Mouse (Mus musculus) ZHBTc4 (cell line): ENCODE data around the gene Musk.

Experiments used
- DNase-seq: peaks from one replicate; pipeline ENCODE4 v3.0.0-alpha.2; 2011; ENCODE audit warnings: low read depth, low spot score

Musk gene

DNA sequence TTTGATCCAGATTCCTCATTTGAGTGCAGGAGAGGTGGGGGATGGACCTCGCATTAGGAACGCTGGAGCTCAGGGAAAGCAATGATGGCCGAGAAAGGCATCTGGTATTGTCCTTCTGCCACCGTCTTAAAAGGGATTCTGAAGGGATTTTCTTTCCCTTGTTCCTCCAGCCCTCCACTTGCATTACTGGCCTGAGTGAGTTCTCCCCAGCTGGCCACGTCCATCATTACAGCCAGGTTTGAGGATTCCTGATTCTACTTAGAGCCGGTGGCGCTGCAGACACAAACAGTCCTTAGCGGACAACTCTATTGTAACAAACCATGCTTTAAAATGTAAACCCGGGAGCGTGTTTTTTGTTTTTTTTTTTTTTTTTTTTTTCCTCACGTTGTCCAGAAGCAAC, at the start of gene Musk:
Gene Musk (plus strand): TSS at position 274 of the 400 bp plus-strand sequence.
- DNase-seq = no peak

DNA sequence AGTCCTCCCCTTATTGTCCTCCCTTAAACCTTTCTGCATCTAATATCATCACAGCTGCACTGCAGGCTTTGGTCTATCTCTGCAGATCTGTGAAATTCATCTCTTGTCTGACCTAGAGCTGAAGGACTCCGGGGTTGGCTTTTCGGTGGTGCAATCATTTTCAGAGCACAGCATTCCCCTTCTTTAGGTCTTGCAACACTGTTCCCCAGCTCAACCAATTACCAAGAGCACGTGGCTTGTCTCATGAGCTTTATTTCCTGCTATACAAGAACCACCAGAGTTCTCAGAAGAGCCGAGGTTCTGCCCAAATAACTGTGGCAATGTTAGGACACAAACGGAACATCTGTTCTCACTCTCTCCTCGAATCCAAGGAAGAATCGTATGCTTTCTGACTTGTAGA, 45.3 kb upstream of the Musk start:
- DNase-seq = no peak

DNA sequence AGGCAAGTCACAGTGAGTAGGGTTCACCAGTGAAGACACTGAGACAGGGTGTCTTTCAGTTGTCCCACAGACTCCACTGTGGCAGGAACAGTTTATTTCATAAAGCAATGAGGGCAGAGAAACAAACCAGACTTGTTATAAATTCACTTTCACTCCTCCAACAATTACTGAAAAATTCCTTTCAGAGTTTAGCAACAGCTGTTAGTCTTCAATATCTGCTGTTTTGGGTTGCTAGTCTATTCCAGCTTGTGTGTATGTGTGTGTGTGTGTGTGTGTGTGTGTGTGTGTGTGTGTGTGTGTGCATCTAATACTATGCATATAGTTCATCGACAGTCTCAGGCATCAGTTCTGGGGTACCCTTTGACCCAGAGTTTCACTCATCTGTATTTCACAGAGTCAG, 40.2 kb upstream of the Musk start:
- no peak for DNase-seq

DNA sequence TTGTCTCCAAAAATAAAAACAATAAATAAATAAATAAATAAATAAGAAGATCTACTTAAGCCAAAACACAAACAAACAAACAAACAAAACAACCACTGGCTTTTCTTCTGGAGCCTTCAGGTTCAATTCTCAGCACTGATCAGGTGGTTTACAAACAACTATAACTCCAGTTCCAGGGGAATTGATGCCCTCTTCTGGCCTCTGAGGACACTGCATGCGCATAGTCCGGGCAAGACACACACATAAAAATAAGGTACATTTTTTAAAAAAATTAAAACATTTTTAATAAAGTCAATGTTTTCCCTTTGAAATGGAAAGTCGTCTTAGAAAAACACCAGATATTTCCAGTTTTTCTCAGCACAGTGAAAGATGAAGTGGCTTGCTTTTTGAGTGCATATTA, 33.4 kb upstream of the Musk start:
- DNase-seq = peak; percentile 14

DNA sequence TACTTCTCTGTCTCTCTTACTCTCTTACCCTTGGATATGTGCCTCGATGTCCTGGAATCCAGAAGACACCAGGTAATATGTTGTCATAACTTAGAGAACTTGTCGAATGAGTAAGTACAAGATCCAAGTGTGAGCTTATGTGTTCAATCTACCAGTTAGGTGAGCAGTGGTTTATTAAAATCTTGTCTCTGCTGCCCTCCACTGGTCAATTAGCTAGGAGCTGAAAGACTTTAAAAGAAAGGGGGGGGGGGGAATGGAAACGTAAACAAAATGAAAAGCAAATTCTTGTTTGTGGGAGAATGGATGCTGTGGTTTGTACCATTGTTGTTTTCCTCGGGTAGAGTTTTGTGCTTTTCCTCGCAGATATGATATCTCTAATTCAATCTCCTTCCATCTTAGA, 32.4 kb upstream of the Musk start:
- DNase-seq = peak; percentile 60

DNA sequence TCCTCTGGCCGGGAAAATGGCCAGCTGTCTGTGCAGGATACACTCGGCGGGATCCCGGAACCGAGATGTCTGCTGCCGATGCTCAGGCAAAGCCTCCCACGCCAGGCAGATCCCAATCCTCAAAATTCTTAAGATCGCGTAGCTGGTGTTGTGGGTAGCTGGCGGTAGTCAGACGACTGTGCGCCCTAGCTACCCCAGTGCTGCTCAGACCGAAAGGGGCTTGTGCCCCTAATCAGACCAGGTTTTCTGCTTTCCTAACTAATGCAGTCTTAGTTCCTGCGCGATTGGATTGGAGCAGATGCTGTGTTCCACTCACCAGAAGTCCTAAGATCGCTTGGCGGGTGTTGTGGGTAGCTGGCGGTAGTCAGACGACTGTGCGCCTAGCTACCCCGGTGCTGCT, 25.0 kb upstream of the Musk start:
- DNase-seq = peak; percentile 68

DNA sequence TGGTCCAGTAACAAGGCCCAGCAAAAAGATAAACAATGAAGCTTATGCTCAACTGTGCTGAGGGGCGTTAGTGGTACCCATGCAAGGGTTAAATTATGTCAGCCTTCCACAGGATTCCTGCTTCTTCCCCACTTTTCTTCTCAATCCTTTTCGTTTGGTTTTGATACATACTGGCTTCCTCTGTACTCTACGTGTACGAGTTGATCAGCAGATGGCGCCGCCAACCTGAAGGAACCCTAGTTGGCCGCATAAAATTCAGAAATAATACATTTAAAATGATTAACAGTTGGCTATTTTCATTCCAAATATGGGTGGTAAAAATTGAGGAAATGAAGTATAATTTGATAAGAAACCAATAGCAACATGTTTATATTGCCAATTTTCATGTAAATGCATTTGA, 19.5 kb upstream of the Musk start:
- peak; percentile 12 for DNase-seq

DNA sequence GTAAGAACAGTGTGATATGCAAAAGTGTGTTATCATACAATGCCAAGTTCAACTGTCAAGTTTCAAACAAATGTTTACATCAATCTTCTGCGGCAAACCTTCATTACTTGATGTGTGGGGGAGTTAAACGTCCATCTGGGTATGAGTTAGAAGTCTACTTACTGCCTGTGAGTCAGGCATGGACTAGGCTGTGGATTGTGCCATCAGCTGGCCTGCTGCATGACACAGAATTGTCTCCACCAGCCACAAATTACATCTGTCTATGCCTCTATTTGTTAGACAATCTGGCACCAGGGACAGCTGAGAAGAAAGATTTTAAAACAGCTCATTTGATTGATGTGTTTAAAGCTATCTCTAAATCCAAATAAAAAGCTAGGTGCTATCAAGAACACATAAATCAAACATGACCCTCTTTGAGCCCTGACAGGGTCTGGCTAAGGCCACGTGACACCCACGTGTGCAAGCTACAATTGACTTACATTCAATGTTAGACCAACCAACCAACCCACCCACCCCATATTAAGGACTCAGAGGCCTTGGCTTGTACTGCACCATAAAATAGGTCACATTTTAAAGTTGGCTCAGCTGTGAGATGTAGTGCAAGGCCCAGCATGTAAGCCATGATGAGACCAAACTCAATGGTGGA, 16.7 kb upstream of the Musk start:
- no peak for DNase-seq

DNA sequence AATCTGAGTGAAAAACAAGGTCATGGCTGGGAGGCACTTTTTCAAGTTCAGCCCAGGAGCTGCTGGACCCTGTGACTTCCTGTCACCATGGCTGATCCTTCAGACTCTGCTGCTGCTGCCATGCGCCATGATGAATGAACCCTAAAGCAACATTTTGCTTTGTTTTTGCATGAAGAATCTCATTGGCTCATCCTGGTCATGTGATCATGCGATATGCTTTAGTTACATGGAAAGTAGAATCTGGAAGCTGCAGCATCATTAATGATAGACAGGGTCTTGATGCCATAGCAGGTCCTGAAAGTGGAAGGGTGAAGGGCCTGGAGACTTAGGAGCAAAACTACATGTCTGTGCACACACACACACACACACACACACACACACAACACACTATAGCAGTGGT, 15.8 kb upstream of the Musk start:
- no peak for DNase-seq

DNA sequence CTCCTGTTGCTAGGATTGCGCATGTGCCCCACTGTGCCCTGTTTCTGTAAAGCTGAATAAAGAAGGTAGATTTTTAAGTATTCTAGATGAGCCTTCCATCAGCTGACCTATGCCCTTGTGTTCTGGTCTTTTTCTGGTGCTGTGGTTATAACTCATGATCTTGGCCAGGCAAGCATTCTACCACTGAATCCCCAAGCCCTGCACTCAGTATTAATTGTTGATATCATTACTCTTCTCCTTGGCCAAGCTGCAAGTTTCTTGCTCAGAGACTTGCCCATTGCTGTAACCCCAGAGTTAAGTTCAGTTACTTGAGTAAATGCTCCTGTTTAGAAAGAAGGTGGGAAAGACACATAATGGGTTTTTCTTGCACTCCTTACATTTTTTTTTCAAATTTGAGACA, 14.8 kb upstream of the Musk start:
- DNase-seq = no peak

DNA sequence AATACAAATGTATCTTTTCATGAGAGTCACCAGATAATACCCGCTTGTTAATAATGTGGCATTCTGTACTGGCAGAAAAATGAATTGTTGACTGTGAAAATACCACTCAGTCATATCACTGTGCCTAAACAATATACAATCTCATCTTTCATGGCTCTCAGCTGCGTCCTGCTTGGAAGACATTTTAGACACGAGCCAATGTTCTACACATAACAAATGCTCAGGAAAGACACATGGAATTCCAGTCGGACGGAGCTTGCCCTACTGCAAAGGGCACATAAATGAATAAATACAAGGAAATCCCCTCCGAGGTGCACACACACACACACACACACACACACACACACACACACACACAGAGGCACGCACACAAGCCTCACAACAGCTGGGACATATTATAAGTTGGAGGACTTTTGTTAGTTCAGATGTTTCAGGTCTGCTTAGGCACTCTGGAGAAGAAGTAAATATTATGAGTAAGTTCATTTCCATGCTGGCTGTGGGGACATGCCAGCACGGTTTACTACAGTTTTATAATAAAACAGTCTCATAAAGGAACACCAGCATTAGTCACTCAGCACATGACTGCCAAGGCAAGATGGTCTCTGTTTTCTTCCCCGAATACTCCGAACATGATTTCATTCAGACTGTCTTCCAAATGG, 14.1 kb upstream of the Musk start:
- no peak for DNase-seq

DNA sequence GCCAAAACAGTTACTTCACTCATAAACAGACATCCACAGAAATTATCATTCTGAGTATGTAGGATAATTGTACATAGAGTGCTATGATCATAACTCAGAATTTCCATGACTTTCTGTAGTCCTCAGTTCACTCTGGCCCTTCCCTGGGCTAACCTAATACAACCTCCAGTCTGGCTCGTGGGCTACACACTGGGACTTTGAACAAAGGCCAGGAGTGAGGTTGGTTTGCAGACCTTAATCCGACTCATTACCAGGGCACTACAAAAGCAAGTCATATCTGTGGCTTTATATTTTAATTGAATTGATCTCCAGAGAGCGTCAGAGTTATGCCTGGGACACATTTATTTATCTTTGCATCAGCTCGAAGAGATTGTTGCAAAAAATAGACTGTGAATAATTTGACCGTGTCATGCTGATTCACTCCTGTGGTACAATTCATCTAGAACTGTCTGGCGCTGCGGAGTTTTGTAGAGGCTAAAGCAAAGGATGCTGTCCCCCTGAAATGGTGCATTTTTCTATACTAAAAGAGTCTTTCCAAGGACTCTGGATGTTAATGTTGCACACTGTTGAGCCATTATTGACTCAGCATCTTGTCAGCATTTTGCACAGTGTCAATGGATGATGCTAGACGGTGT, 10.4 kb upstream of the Musk start:
- no peak for DNase-seq

DNA sequence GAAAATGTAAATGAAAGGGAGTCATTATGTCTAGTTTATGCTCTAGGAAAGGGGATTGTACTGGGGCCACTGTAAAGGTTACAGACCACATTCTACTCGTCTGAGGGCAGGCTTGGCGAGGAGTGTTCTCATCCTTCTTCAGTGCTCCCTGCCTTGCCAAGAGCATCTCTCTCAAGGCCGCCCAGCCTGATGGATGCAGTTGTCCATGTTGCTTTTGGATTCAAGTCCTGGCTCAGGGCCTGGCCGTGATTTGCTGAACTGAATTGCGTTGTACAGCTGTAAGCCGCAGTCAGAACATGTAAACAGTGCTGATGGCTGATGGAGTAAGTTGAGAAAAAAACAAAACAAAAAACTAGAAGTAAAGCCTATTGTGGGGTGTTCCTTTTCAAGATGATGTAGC, 7.4 kb upstream of the Musk start:
- DNase-seq = no peak

DNA sequence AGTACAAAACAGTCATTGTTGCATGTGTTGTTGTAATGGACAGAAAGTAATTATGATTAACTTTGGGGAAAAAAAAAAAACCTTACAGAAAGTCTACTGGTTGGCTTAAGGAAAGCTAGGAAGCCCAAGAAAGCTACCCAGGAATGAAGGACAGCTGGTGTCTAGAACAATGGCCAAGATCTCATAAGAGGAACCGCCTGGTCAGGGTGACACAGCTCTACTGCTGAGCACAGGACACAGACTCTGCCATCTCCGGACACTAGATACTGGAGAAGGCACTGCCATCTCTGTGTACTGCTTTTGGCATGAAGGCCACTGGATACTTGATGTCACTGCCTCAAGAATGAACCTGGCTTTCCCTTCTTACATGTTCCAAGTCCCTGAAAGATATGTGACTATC, 5.6 kb upstream of the Musk start:
- DNase-seq = no peak

DNA sequence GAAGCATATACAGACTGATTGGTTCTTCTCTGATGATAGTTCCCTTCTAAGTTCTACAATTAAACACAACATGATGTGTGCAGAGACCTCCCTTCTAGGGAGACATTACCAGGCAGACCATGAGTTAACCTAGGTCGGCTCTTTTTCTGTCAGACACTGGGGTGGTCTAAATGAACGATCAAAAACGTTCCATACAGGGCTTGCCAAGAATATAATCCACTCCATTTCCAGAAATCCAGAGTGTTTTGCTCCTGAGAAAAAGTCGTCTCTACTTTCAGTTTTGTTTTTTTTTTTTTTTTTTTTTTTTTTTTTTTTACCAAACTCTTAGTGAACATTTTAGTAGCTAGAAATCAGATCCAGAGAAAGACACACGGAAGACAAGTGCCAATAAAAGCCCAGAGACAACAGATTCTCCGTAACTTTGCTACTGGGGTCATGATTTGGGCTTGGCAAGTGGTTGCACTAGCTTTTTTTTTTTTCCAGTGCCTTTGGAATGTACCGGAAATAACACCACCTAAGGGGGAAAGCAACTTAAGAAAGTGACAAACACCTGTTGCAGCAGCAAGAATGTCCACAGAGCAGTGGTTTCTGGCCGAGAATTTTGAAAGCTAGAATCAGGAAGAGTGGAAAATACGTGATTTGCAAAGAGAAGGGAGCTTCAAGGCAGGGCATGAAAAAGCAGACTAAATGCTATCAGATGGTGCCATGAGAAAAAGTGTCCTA, 769 bp downstream of the Musk start:
- no peak for DNase-seq

DNA sequence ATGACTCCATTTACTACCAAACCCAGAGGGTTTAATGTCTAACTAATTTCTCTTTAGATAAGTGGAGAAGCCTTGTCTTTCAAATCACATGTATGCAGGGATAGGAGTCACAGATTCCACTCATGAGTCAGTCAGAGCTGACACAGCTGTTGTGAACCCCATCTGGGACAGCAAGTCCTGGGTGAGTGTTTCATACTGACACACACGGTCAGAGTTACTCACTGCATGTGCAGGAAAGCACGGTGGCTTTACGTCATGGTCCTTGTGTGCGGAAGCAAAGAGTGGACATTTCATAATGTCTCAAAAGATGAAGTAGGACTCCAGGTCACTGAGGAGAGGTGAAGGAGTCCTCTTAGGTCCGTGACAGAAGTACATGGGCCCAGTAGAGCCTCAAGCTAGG, 3.0 kb downstream of the Musk start:
- no peak for DNase-seq

DNA sequence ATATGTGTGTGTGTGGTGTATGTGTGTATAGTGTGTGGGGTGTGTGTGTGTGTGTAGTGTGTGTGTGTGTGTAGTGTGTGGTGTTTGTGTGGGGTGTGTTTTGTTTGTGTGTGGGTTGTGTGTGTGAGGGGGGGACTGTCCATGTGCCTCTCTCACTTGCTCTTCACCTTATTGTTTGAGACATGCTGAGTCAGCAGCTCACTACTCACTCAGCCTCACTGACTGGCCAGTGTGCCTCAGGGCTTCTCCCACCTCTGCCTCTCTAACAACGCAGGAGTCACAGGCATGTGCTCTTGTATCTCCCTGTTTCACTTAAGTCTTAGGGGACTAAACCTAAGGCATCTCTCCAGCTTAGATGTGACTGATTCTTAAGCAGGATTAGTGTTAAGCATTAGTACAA, 6.1 kb downstream of the Musk start:
- no peak for DNase-seq

DNA sequence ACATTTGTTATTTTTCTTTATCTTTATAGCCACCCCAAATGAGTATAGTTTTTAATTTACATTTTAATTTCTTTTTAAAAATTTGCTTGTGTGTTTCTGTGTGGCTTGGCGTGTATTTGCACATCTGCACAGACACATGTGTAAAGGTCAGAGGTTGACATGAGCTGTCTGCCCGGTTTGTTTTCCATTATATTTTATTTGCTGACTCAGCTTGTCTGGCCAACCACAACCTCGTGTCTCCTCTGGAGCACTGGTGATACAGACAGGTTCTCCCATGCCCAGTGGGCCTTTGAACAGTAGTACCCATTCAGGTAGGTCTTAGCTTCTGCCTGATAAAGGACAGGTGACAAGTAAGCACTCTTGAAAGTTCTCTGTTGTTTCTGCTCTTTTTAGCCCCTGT, 7.3 kb downstream of the Musk start:
- no peak for DNase-seq

DNA sequence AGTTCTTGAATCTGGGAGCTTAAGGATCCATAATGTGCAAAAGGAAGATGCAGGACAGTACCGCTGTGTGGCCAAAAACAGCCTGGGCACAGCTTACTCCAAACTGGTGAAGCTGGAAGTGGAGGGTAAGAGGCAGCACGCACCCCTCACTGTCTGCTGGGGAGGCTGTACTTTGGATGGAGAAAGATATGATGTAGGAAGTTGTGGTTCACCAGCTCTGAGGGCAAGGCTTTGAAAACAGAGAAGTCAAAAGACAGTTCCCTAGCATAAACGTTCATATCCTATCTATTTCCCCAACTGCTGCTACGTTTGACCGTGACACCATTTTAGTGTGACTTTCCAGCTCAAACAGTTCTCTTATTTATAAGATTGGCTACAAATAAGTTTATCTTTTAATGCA, 18.1 kb downstream of the Musk start:
- DNase-seq = no peak

DNA sequence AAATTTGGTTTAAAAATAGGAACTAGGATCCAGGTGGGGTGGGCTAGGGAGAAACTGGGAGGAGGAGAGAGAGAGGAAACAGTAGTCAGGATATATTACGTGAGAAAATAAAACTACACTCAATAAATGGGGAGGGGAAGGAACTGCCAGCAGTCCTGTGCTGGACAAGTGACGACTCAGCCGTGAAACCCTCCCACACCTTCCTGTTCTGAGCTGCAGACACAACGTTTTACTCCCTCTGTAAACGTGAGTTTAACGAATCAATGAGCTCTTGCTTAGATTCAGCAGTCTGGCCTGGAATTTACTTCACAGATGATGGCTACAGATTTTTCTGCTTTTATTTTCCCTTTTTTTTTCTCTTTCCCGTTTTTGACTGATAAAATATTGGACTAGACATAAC, 18.8 kb downstream of the Musk start:
- no peak for DNase-seq

DNA sequence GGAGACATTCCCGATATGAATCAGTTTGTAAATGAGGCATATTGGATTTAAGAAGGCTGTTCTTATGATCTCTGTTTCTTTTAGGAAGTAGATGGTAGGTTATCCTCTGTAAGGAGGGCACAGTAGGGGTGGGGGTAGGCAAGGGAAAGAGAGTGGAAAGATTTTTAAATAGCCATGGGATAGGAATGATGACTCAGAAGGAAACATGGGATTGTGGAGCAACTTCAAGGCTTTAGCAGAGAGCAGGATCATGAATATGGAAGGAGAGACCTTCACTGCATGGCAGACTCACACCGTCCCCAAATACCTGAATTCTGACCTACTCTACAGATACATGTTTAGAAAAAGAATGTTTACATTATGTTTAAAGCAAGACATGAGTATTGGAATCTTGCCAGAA, 21.7 kb downstream of the Musk start:
- DNase-seq = no peak

DNA sequence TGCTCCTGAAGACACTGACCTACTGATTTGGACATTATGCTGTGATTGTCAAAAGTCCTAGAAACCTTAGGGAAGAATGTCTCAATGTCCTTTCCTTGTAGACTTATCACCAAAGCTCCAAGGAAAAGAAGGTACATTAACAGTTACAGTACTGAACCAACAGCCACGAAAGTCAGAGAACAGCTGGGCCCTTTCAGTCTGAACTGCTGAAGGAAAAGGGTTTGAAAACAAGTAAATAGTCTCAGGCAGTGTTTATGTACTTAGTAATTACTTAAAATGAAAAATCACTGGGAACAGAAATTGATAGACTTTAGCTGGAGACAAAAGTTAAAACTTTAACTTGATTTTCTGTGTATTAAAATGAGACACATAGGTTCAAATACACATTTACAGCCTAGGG, 27.6 kb downstream of the Musk start:
- DNase-seq = no peak
